Mouse (Mus musculus) embryonic facial prominence, embryonic 10.5 days (tissue): ENCODE results near the gene Ccdc73. TPM values are rescaled to one million over a fixed set of nuclear protein-coding genes. Genes with fewer than 3 reads are reported as not detected.
"Not testable (repeated sequence)": the region's sequence is repeated elsewhere in the genome, so short reads cannot be mapped to it uniquely, and the experiment has no call there.

Source experiments
- DNase-seq: peaks from one replicate; pipeline ENCODE4 v3.0.0-alpha.2; 2017; ENCODE audit warnings: low spot score
- H3K27ac ChIP-seq: fragments of 300-500 bp; sonication (generic); replicated peaks from 2 replicates; pipeline ENCODE4 v1.5.1; 2016; ENCODE audit warnings: mild to moderate bottlenecking
- H3K27me3 ChIP-seq: fragments of 300-500 bp; sonication (generic); replicated peaks from 2 replicates; pipeline ENCODE4 v1.6.1; 2016; ENCODE audit warnings: low read depth, mild to moderate bottlenecking; ENCODE audit not compliant: poor library complexity, severe bottlenecking
- H3K36me3 ChIP-seq: fragments of 300-500 bp; sonication (generic); replicated peaks from 2 replicates; pipeline ENCODE4 v1.6.1; 2016; ENCODE audit warnings: mild to moderate bottlenecking, moderate library complexity
- H3K4me1 ChIP-seq: fragments of 300-500 bp; sonication (generic); 2 replicates; pipeline ENCODE4 v1.6.1; 2016
- H3K4me3 ChIP-seq: fragments of 300-500 bp; sonication (generic); 2 replicates; pipeline ENCODE4 v1.5.1; 2016; ENCODE audit warnings: mild to moderate bottlenecking, moderate library complexity
- H3K9me3 ChIP-seq: fragments of 300-500 bp; sonication (generic); 2 replicates; pipeline ENCODE4 v1.6.1; 2016; ENCODE audit warnings: mild to moderate bottlenecking
- WGBS: fragments of 180-500 bp; shearing (Covaris S2); methylation state at CpG from one replicate; pipeline ENCODE4 v1.1.7; 2016; 5-methylcytosine and 5-hydroxymethylcytosine counted together
- polyA plus RNA-seq: library from polyadenylated mRNA; unstranded; fragments of >200 nt; fragmentation: Nextera tagmentation; extraction: Ambion mirVana; gene quantifications from 2 replicates; pipeline ENCODE4 v1.2.1, GENCODE M21; 2016

Gene Ccdc73
- polyA plus RNA-seq, 1 experiment from 2014 or later = 6.3 TPM

DNA sequence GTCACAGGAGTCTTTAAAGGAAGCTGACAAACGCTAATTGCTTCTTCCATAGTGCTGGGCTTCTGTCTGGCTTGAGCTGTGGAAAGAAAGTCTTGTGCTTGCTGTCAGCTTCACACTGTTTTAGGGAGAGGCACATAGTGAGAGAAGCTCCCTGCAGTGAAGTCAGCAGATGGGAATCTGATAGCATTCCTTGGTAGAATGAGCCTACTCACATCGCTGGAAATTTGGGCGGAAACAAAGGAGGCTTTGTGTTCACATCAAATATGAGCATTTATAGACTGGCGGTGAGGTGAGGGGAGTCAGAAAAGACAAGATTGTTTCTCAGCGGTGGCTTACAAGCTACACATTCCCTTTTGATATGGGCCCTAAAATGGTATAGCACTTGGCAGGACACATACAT, 15.9 kb upstream of the Ccdc73 start:
- 21% methylated on average over 5 of the region's 5 CpGs for WGBS
- H3K36me3 ChIP-seq = no peaks in the 10 kb centered on the region
- H3K4me1 ChIP-seq = peaks cover 34% of the 10 kb centered on the region
- peaks cover 37% of the 10 kb centered on the region for H3K27me3 ChIP-seq
- H3K9me3 ChIP-seq = no peaks in the 10 kb centered on the region
- peak; percentile 27 for DNase-seq
- no peak overlapping the region for H3K4me3 ChIP-seq
- no peak overlapping the region for H3K27ac ChIP-seq

GRCm38 (mm10) chr2:104852546-104852945, 15.1 kb upstream of the Ccdc73 start:
- Histone ChIP-seq H3K4me1 (peaks cover 29% of the 10 kb centered on the region), H3K27ac (no peak overlapping the region), H3K9me3 (no peaks in the 10 kb centered on the region), H3K36me3 (no peaks in the 10 kb centered on the region), H3K27me3 (peaks cover 37% of the 10 kb centered on the region), H3K4me3 (no peak overlapping the region)
- WGBS = 90% methylated on average over 7 of the region's 7 CpGs
- DNase-seq = no peak

- H3K27ac ChIP-seq = no peak overlapping the region
- H3K27me3 ChIP-seq = peaks cover 14% of the 10 kb centered on the region
- no peaks in the 10 kb centered on the region for H3K9me3 ChIP-seq
- WGBS = 73% methylated on average over 1 of the region's 1 CpGs
- no peaks in the 10 kb centered on the region for H3K36me3 ChIP-seq
- H3K4me3 ChIP-seq = no peak overlapping the region
- no peak for DNase-seq
- peaks cover 8% of the 10 kb centered on the region; the same call in 1 of the 2 replicates for H3K4me1 ChIP-seq
These were observed 12.8 kb upstream of the Ccdc73 start for GRCm38 (mm10) chr2:104854836-104855235.

DNA sequence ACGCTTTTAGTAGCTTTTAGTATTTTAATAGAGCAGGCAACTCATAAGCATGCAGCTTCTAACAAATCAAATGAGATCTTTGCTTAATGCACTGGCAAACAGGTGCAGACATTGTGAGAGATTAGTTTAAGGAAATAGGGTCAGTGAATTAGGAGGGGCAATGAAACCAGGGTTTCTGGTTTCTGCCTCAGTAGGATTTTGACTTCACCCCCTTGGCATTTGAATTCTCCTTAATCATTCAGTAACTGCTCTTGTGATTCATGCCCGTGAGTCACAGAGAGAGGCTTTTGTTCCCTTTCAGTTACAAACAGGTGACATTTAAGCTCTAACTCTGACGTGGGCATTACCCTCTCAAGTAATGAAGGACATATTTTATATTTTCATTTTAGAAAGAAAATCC, 11.9 kb upstream of the Ccdc73 start:
- Histone ChIP-seq H3K27me3 (peaks cover 6% of the 10 kb centered on the region), H3K27ac (no peak overlapping the region), H3K4me3 (no peak overlapping the region), H3K36me3 (no peaks in the 10 kb centered on the region), H3K4me1 (peaks cover 6% of the 10 kb centered on the region; the same call in 1 of the 2 replicates), H3K9me3 (no peaks in the 10 kb centered on the region)
- 36% methylated on average over 3 of the region's 3 CpGs for WGBS
- DNase-seq = no peak

DNA sequence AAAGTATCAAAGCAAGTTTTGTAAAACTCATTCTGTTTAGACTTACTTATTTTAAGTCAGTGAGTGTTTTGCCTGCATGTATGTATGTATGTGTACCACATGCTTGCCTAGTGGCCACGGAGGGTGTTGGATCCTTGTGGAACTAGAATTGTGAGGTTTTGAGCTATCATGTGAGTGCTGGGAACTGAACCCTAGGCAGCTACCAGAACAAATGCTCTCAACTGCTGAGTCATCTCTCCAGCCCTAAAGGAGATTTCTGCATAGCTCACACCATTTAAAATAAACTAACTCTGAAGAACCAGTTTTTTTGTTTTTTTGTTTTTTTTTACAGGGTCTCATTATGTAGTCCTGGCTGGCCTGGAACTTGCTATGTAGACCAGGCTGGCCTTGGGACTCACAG, 11.4 kb upstream of the Ccdc73 start:
- 57% methylated on average over 1 of the region's 1 CpGs for WGBS
- DNase-seq = no peak
- Histone ChIP-seq H3K36me3 (no peaks in the 10 kb centered on the region), H3K27me3 (peaks cover 2% of the 10 kb centered on the region; the same call in 1 of the 2 replicates), H3K4me3 (no peak overlapping the region), H3K27ac (no peak overlapping the region), H3K9me3 (no peaks in the 10 kb centered on the region), H3K4me1 (peaks cover 6% of the 10 kb centered on the region; the same call in 1 of the 2 replicates)

DNA sequence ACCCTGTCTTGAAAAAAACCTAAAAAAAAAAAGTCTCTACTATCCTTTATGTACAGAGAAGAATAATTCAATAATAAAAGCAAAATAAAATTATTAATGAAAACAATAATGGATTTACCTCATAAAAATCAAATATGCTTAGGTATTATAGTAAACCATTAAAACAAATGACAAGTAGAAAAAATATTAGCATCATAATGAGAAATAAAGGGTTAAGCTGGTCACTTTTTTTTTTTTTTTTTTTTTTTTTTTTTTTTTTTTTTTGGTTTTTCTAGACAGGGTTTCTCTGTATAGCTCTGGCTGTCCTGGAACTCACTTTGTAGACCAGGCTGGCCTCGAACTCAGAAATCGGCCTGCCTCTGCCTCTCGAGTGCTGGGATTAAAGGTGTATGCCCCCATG, 9.5 kb upstream of the Ccdc73 start:
- H3K4me1 ChIP-seq, H3K36me3 ChIP-seq, H3K27me3 ChIP-seq, H3K4me3 ChIP-seq, DNase-seq, H3K9me3 ChIP-seq, H3K27ac ChIP-seq: not testable (repeated sequence)
- 91% methylated on average over 3 of the region's 3 CpGs for WGBS

GRCm38 (mm10) chr2:104859060-104859459, 8.5 kb upstream of the Ccdc73 start:
- Histone ChIP-seq H3K36me3 (no peaks in the 10 kb centered on the region), H3K27ac (no peak overlapping the region), H3K4me1 (no peaks in the 10 kb centered on the region), H3K9me3 (no peaks in the 10 kb centered on the region), H3K27me3 (no peaks in the 10 kb centered on the region), H3K4me3 (no peak overlapping the region)
- DNase-seq = no peak
- WGBS = 86% methylated on average over 5 of the region's 5 CpGs

DNA sequence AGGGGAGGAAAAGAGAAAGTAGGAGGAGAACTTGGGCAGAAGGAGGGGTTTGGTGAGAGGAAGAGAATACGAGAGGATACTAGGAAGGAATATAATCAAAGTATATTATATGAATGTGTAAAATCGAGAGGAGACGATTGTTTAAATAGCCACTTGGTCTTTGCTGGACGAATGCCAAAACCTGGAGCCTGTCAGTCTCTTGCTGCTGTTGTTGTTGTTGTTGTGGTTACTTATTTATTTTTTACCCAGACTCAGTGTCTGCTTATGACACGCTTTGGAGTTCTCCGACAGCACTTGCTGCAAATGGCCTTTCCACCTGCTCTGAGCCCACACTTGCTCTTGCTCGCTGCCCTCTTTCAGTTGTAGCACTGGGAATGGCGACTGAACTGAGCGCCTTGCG, 7.2 kb upstream of the Ccdc73 start:
- H3K36me3 ChIP-seq = no peaks in the 10 kb centered on the region
- H3K4me1 ChIP-seq = no peaks in the 10 kb centered on the region
- no peak for DNase-seq
- no peaks in the 10 kb centered on the region for H3K27me3 ChIP-seq
- WGBS = 87% methylated on average over 10 of the region's 10 CpGs
- no peaks in the 10 kb centered on the region for H3K9me3 ChIP-seq
- H3K27ac ChIP-seq = no peak overlapping the region
- H3K4me3 ChIP-seq = no peak overlapping the region

GRCm38 (mm10) chr2:104864176-104864860, 3.3 kb upstream of the Ccdc73 start:
- Histone ChIP-seq H3K27me3 (no peaks in the 10 kb centered on the region), H3K36me3 (no peaks in the 10 kb centered on the region), H3K9me3 (no peaks in the 10 kb centered on the region), H3K27ac (no peak overlapping the region), H3K4me1 (no peaks in the 10 kb centered on the region), H3K4me3 (no peak overlapping the region)
- DNase-seq = no peak
- 90% methylated on average over 4 of the region's 4 CpGs for WGBS

GRCm38 (mm10) chr2:104869101-104869500, 1.5 kb downstream of the Ccdc73 start:
- H3K9me3 ChIP-seq = no peaks in the 10 kb centered on the region

GRCm38 (mm10) chr2:104878794-104879193, 11.2 kb downstream of the Ccdc73 start:
- Histone ChIP-seq H3K4me3 (no peak overlapping the region), H3K27me3 (no peaks in the 10 kb centered on the region), H3K9me3 (no peaks in the 10 kb centered on the region), H3K27ac (no peak overlapping the region), H3K36me3 (no peaks in the 10 kb centered on the region), H3K4me1 (no peaks in the 10 kb centered on the region)
- 86% methylated on average over 8 of the region's 8 CpGs for WGBS
- no peak for DNase-seq

More at GRCm38 (mm10) chr2:104869101-104869500, 1.5 kb downstream of the Ccdc73 start:
- H3K4me3 ChIP-seq = no peak overlapping the region
- H3K27ac ChIP-seq = no peak overlapping the region
- no peaks in the 10 kb centered on the region for H3K4me1 ChIP-seq
- H3K27me3 ChIP-seq = no peaks in the 10 kb centered on the region
- DNase-seq = no peak
- 87% methylated on average over 3 of the region's 3 CpGs for WGBS
- no peaks in the 10 kb centered on the region for H3K36me3 ChIP-seq

DNA sequence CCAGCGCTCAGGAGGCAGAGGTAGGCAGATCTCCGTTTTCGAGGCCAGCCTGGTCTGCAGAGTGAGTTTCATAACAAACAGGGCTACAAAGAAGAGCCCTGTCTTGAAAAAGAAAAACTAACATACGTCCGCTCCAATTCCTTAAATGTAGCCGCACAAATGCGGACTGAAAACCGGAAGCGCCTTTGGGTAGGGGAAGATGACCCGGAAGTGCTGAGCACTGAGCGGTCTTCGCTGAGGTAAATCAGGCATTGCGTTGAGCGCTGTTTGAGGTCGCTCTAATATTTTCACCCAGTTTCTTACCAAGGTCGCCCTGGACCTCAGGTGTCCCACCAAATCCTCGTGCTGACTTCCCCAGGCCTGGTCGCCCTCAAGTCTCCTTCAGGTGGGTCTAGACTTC, 18.5 kb downstream of the Ccdc73 start:
- DNase-seq = no peak
- 93% methylated on average over 18 of the region's 18 CpGs for WGBS

GRCm38 (mm10) chr2:104887331-104887730, 19.7 kb downstream of the Ccdc73 start:
- not testable (repeated sequence) for H3K36me3 ChIP-seq
- WGBS = 58% methylated on average over 2 of the region's 2 CpGs

More for the DNA sequence above, 18.5 kb downstream of the Ccdc73 start:
- Histone ChIP-seq H3K4me1 (no peaks in the 10 kb centered on the region), H3K36me3 (no peaks in the 10 kb centered on the region), H3K9me3 (no peaks in the 10 kb centered on the region), H3K27me3 (no peaks in the 10 kb centered on the region), H3K4me3 (no peak overlapping the region), H3K27ac (no peak overlapping the region)

More at GRCm38 (mm10) chr2:104887331-104887730, 19.7 kb downstream of the Ccdc73 start:
- not testable (repeated sequence) for DNase-seq, H3K27ac ChIP-seq, H3K4me1 ChIP-seq, H3K9me3 ChIP-seq, H3K27me3 ChIP-seq, H3K4me3 ChIP-seq
